Mouse (Mus musculus): Measurements from ENCODE around the gene Sgcd. TPM values are rescaled to one million over a fixed set of nuclear protein-coding genes. Genes with fewer than 3 reads are reported as not detected.

Gene Sgcd
- polyA plus RNA-seq, 1 experiment from 2014 or later, result 2.0 TPM

GRCm38 (mm10) chr11:47206461-47206860, 782.3 kb downstream of the Sgcd start:
- H3K27ac ChIP-seq (replicated peaks), result no peak overlapping the region
- no peaks in the 10 kb centered on the region for H3K4me1 ChIP-seq (replicated peaks; ENCODE audit: control insufficient read depth, insufficient read depth)
- H3K27me3 ChIP-seq (ENCODE audit: control insufficient read depth, insufficient read depth, low read length), result no peaks in the 10 kb centered on the region
- no peak overlapping the region for H3K4me2 ChIP-seq (replicated peaks; ENCODE audit: low read depth)
- ATAC-seq (ENCODE audit: low FRiP score, low TSS enrichment) (no peak), DNase-seq (ENCODE audit: low spot score) (no peak)
- no peak overlapping the region for H3K4me3 ChIP-seq (ENCODE audit: low read depth, low read length)
- H3K36me3 ChIP-seq (ENCODE audit: control insufficient read depth, insufficient read depth, low read length), result no peaks in the 10 kb centered on the region
- no peak overlapping the region for H3K9ac ChIP-seq (ENCODE audit: low read length)
- no peaks in the 10 kb centered on the region for H3K9me3 ChIP-seq (ENCODE audit: control insufficient read depth, low read length)
- TF ChIP-seq CTCF (IDR thresholded peaks at IDR 0.05; ENCODE audit: low read depth) (no peak), EP300 (optimal IDR thresholded peaks at IDR 0.05) (no peak)
- 83% methylated on average over 1 of the region's 1 CpGs for WGBS

- no peak for ATAC-seq (ENCODE audit: low FRiP score, low TSS enrichment)
- H3K27ac ChIP-seq (replicated peaks), result no peak overlapping the region
- no peaks in the 10 kb centered on the region for H3K36me3 ChIP-seq (ENCODE audit: control insufficient read depth, insufficient read depth, low read length)
- no peak for TF ChIP-seq CTCF (IDR thresholded peaks at IDR 0.05; ENCODE audit: low read depth)
- TF ChIP-seq EP300 (optimal IDR thresholded peaks at IDR 0.05), result no peak
- H3K4me1 ChIP-seq (replicated peaks; ENCODE audit: control insufficient read depth, insufficient read depth), result no peaks in the 10 kb centered on the region
- H3K9ac ChIP-seq (ENCODE audit: low read length), result no peak overlapping the region
- H3K27me3 ChIP-seq (ENCODE audit: control insufficient read depth, insufficient read depth, low read length), result no peaks in the 10 kb centered on the region
- DNase-seq (ENCODE audit: low spot score), result no peak
- no peaks in the 10 kb centered on the region for H3K9me3 ChIP-seq (ENCODE audit: control insufficient read depth, low read length)
- 81% methylated on average over 7 of the region's 7 CpGs for WGBS
- no peak overlapping the region for H3K4me2 ChIP-seq (replicated peaks; ENCODE audit: low read depth)
- no peak overlapping the region for H3K4me3 ChIP-seq (ENCODE audit: low read depth, low read length)
Observed at GRCm38 (mm10) chr11:47199106-47199505, 789.7 kb downstream of the Sgcd start.

GRCm38 (mm10) chr11:47188556-47188955, 800.2 kb downstream of the Sgcd start:
- DNase-seq (ENCODE audit: low spot score), result no peak
- Histone ChIP-seq H3K9ac (ENCODE audit: low read length) (no peak overlapping the region), H3K9me3 (ENCODE audit: control insufficient read depth, low read length) (no peaks in the 10 kb centered on the region), H3K27ac (replicated peaks) (no peak overlapping the region), H3K4me2 (replicated peaks; ENCODE audit: low read depth) (no peak overlapping the region), H3K4me1 (replicated peaks; ENCODE audit: control insufficient read depth, insufficient read depth) (no peaks in the 10 kb centered on the region), H3K27me3 (ENCODE audit: control insufficient read depth, insufficient read depth, low read length) (no peaks in the 10 kb centered on the region), H3K4me3 (ENCODE audit: low read depth, low read length) (no peak overlapping the region), H3K36me3 (ENCODE audit: control insufficient read depth, insufficient read depth, low read length) (no peaks in the 10 kb centered on the region)
- no peak for TF ChIP-seq CTCF (IDR thresholded peaks at IDR 0.05; ENCODE audit: low read depth)
- no peak for TF ChIP-seq EP300 (optimal IDR thresholded peaks at IDR 0.05)
- 62% methylated on average over 2 of the region's 2 CpGs for WGBS
- no peak for ATAC-seq (ENCODE audit: low FRiP score, low TSS enrichment)

GRCm38 (mm10) chr11:47174977-47175376, 813.8 kb downstream of the Sgcd start:
- ATAC-seq (ENCODE audit: low FRiP score, low TSS enrichment) (no peak), DNase-seq (ENCODE audit: low spot score) (no peak)
- H3K4me3 ChIP-seq (ENCODE audit: low read depth, low read length), result no peak overlapping the region
- 89% methylated on average over 2 of the region's 2 CpGs for WGBS
- no peaks in the 10 kb centered on the region for H3K27me3 ChIP-seq (ENCODE audit: control insufficient read depth, insufficient read depth, low read length)
- no peak overlapping the region for H3K27ac ChIP-seq (replicated peaks)
- H3K9me3 ChIP-seq (ENCODE audit: control insufficient read depth, low read length), result no peaks in the 10 kb centered on the region
- no peak overlapping the region for H3K9ac ChIP-seq (ENCODE audit: low read length)
- no peaks in the 10 kb centered on the region for H3K36me3 ChIP-seq (ENCODE audit: control insufficient read depth, insufficient read depth, low read length)
- no peaks in the 10 kb centered on the region for H3K4me1 ChIP-seq (replicated peaks; ENCODE audit: control insufficient read depth, insufficient read depth)
- H3K4me2 ChIP-seq (replicated peaks; ENCODE audit: low read depth), result no peak overlapping the region
- no peak for TF ChIP-seq CTCF (IDR thresholded peaks at IDR 0.05; ENCODE audit: low read depth)

GRCm38 (mm10) chr11:47170926-47171625, 817.7 kb downstream of the Sgcd start:
- WGBS, result 66% methylated on average over 6 of the region's 6 CpGs

GRCm38 (mm10) chr11:47167376-47167775, 821.4 kb downstream of the Sgcd start:
- Histone ChIP-seq H3K4me3 (ENCODE audit: low read depth, low read length) (no peak overlapping the region), H3K9me3 (ENCODE audit: control insufficient read depth, low read length) (no peaks in the 10 kb centered on the region), H3K27ac (replicated peaks) (no peak overlapping the region), H3K36me3 (ENCODE audit: control insufficient read depth, insufficient read depth, low read length) (no peaks in the 10 kb centered on the region), H3K4me2 (replicated peaks; ENCODE audit: low read depth) (no peak overlapping the region), H3K27me3 (ENCODE audit: control insufficient read depth, insufficient read depth, low read length) (no peaks in the 10 kb centered on the region), H3K4me1 (replicated peaks; ENCODE audit: control insufficient read depth, insufficient read depth) (no peaks in the 10 kb centered on the region), H3K9ac (ENCODE audit: low read length) (no peak overlapping the region)
- no peak for TF ChIP-seq EP300 (optimal IDR thresholded peaks at IDR 0.05)
- TF ChIP-seq CTCF (IDR thresholded peaks at IDR 0.05; ENCODE audit: low read depth), result no peak
- DNase-seq (ENCODE audit: low spot score), result no peak
- ATAC-seq (ENCODE audit: low FRiP score, low TSS enrichment), result no peak
- 82% methylated on average over 4 of the region's 4 CpGs for WGBS

More at GRCm38 (mm10) chr11:47170926-47171625, 817.7 kb downstream of the Sgcd start:
- no peak for DNase-seq (ENCODE audit: low spot score)
- H3K27ac ChIP-seq (replicated peaks), result no peak overlapping the region
- no peak overlapping the region for H3K4me3 ChIP-seq (ENCODE audit: low read depth, low read length)
- no peaks in the 10 kb centered on the region for H3K27me3 ChIP-seq (ENCODE audit: control insufficient read depth, insufficient read depth, low read length)
- TF ChIP-seq CTCF (IDR thresholded peaks at IDR 0.05; ENCODE audit: low read depth) (no peak), EP300 (optimal IDR thresholded peaks at IDR 0.05) (no peak)
- no peaks in the 10 kb centered on the region for H3K36me3 ChIP-seq (ENCODE audit: control insufficient read depth, insufficient read depth, low read length)
- H3K4me1 ChIP-seq (replicated peaks; ENCODE audit: control insufficient read depth, insufficient read depth), result no peaks in the 10 kb centered on the region
- H3K9me3 ChIP-seq (ENCODE audit: control insufficient read depth, low read length), result no peaks in the 10 kb centered on the region
- H3K9ac ChIP-seq (ENCODE audit: low read length), result no peak overlapping the region
- ATAC-seq (ENCODE audit: low FRiP score, low TSS enrichment), result no peak
- no peak overlapping the region for H3K4me2 ChIP-seq (replicated peaks; ENCODE audit: low read depth)
